Mouse (Mus musculus) heart, embryonic 13.5 days (tissue): ENCODE results near the gene H2-D1. TPM values are rescaled to one million over a fixed set of nuclear protein-coding genes. Genes with fewer than 3 reads are reported as not detected.

Experiments
- ATAC-seq: fragments of 200-750 bp; cut with Nextera tagmentation; 2 replicates; pipeline ENCODE4 v1.8.0; 2017; ENCODE audit warnings: moderate TSS enrichment; ENCODE audit not compliant: insufficient number of reproducible peaks, low FRiP score, low TSS enrichment; ENCODE audit errors: extremely low read depth
- H3K27ac ChIP-seq: fragments of 300-500 bp; sonication (generic); replicated peaks from 2 replicates; pipeline ENCODE4 v1.5.1; 2015; ENCODE audit warnings: moderate library complexity, mild to moderate bottlenecking, inconsistent platforms
- H3K27me3 ChIP-seq: fragments of 300-500 bp; sonication (generic); replicated peaks from 2 replicates; pipeline ENCODE4 v1.6.1; 2015; ENCODE audit warnings: mild to moderate bottlenecking, inconsistent platforms
- H3K36me3 ChIP-seq: fragments of 300-500 bp; sonication (generic); 2 replicates; pipeline ENCODE4 v1.6.1; 2015; ENCODE audit warnings: mild to moderate bottlenecking, inconsistent platforms
- H3K4me1 ChIP-seq: fragments of 300-500 bp; sonication (generic); 2 replicates; pipeline ENCODE4 v1.6.1; 2015; ENCODE audit warnings: inconsistent platforms
- H3K4me2 ChIP-seq: fragments of 300-500 bp; sonication (generic); 2 replicates; pipeline ENCODE4 v1.6.1; 2015; ENCODE audit warnings: inconsistent platforms, mild to moderate bottlenecking, moderate library complexity
- H3K4me3 ChIP-seq: fragments of 300-500 bp; sonication (generic); 2 replicates; pipeline ENCODE4 v1.5.1; 2015; ENCODE audit warnings: moderate library complexity, mild to moderate bottlenecking, inconsistent platforms
- H3K9ac ChIP-seq: fragments of 300-500 bp; sonication (generic); 2 replicates; pipeline ENCODE4 v1.6.1; 2015; ENCODE audit warnings: inconsistent platforms, mild to moderate bottlenecking, moderate library complexity
- H3K9me3 ChIP-seq: fragments of 300-500 bp; sonication (generic); 2 replicates; pipeline ENCODE4 v1.6.1; 2016; ENCODE audit warnings: inconsistent platforms
- WGBS: fragments of 180-500 bp; shearing (Covaris S2); methylation state at CpG from one replicate; pipeline ENCODE4 v1.1.7; 2015; ENCODE audit warnings: mixed read lengths; 5-methylcytosine and 5-hydroxymethylcytosine counted together
- polyA plus RNA-seq: library from polyadenylated mRNA; unstranded; fragments of >200 nt; fragmentation: Nextera tagmentation; extraction: Ambion mirVana; gene quantifications from 2 replicates; pipeline ENCODE4 v1.2.1, GENCODE M21; 2015

The H2-D1 gene
- polyA plus RNA-seq, 1 experiment from 2014 or later = 43.4 TPM

GRCm38 (mm10) chr17:35250348-35251120 lies 12.0 kb upstream of the H2-D1 start:
- WGBS = 80% methylated on average over 3 of the region's 3 CpGs
- no peak overlapping the region for H3K4me3 ChIP-seq
- peaks cover 20% of the 10 kb centered on the region for H3K4me1 ChIP-seq
- ATAC-seq = no peak
- H3K27me3 ChIP-seq = no peaks in the 10 kb centered on the region
- no peaks in the 10 kb centered on the region for H3K9me3 ChIP-seq
- H3K9ac ChIP-seq = no peak overlapping the region
- H3K36me3 ChIP-seq = peaks cover 89% of the 10 kb centered on the region
- H3K4me2 ChIP-seq = no peak overlapping the region
- no peak overlapping the region for H3K27ac ChIP-seq

GRCm38 (mm10) chr17:35251162-35251719 lies 11.3 kb upstream of the H2-D1 start:
- H3K4me3 ChIP-seq = no peak overlapping the region
- no peak overlapping the region for H3K4me2 ChIP-seq
- peaks cover 81% of the 10 kb centered on the region for H3K36me3 ChIP-seq
- WGBS = 78% methylated on average over 15 of the region's 15 CpGs
- H3K9ac ChIP-seq = no peak overlapping the region
- peaks cover 13% of the 10 kb centered on the region for H3K4me1 ChIP-seq
- no peaks in the 10 kb centered on the region for H3K9me3 ChIP-seq
- no peak for ATAC-seq
- no peaks in the 10 kb centered on the region for H3K27me3 ChIP-seq
- no peak overlapping the region for H3K27ac ChIP-seq

- no peak overlapping the region for H3K27ac ChIP-seq
- H3K27me3 ChIP-seq = no peaks in the 10 kb centered on the region
- H3K9ac ChIP-seq = no peak overlapping the region
- no peaks in the 10 kb centered on the region for H3K9me3 ChIP-seq
- peaks cover 74% of the 10 kb centered on the region for H3K36me3 ChIP-seq
- 76% methylated on average over 5 of the region's 5 CpGs for whole genome bisulfite sequencing
- H3K4me1 ChIP-seq = peaks cover 5% of the 10 kb centered on the region
- ATAC-seq = no peak
- no peak overlapping the region for H3K4me2 ChIP-seq
- H3K4me3 ChIP-seq = no peak overlapping the region
These were observed 10.5 kb upstream of the H2-D1 start for GRCm38 (mm10) chr17:35251981-35252380.

GRCm38 (mm10) chr17:35252619-35253292 lies 9.8 kb upstream of the H2-D1 start:
- 80% methylated on average over 18 of the region's 18 CpGs for WGBS
- no peak overlapping the region for H3K9ac ChIP-seq
- no peaks in the 10 kb centered on the region for H3K9me3 ChIP-seq

GRCm38 (mm10) chr17:35253293-35254093 lies 9.0 kb upstream of the H2-D1 start:
- Histone ChIP-seq H3K27ac (no peak overlapping the region), H3K27me3 (no peaks in the 10 kb centered on the region), H3K4me2 (no peak overlapping the region), H3K9ac (no peak overlapping the region), H3K9me3 (no peaks in the 10 kb centered on the region), H3K36me3 (peaks cover 59% of the 10 kb centered on the region), H3K4me1 (peaks cover 5% of the 10 kb centered on the region; the same call in 1 of the 2 replicates), H3K4me3 (no peak overlapping the region)
- ATAC-seq = no peak
- WGBS = 82% methylated on average over 28 of the region's 32 CpGs

More at GRCm38 (mm10) chr17:35252619-35253292, 9.8 kb upstream of the H2-D1 start:
- Histone ChIP-seq H3K36me3 (peaks cover 66% of the 10 kb centered on the region), H3K4me3 (no peak overlapping the region), H3K4me1 (peaks cover 1% of the 10 kb centered on the region; the same call in 1 of the 2 replicates), H3K4me2 (no peak overlapping the region), H3K27ac (no peak overlapping the region), H3K27me3 (no peaks in the 10 kb centered on the region)
- ATAC-seq = no peak

- Histone ChIP-seq H3K27ac (no peak overlapping the region), H3K4me3 (no peak overlapping the region), H3K4me1 (peaks cover 5% of the 10 kb centered on the region; the same call in 1 of the 2 replicates), H3K27me3 (peaks cover 6% of the 10 kb centered on the region), H3K4me2 (no peak overlapping the region), H3K9me3 (no peaks in the 10 kb centered on the region), H3K36me3 (peaks cover 49% of the 10 kb centered on the region), H3K9ac (no peak overlapping the region)
- ATAC-seq = no peak
- WGBS = 54% methylated on average over 11 of the region's 11 CpGs
These were observed 8.1 kb upstream of the H2-D1 start for GRCm38 (mm10) chr17:35254241-35255098.

GRCm38 (mm10) chr17:35255301-35255700 lies 7.2 kb upstream of the H2-D1 start:
- H3K9me3 ChIP-seq = no peaks in the 10 kb centered on the region
- no peak overlapping the region for H3K4me3 ChIP-seq
- ATAC-seq = no peak
- H3K27ac ChIP-seq = no peak overlapping the region
- H3K9ac ChIP-seq = no peak overlapping the region
- WGBS = 71% methylated on average over 3 of the region's 3 CpGs
- peaks cover 14% of the 10 kb centered on the region for H3K27me3 ChIP-seq
- H3K36me3 ChIP-seq = peaks cover 41% of the 10 kb centered on the region
- no peak overlapping the region for H3K4me2 ChIP-seq
- H3K4me1 ChIP-seq = peaks cover 5% of the 10 kb centered on the region; the same call in 1 of the 2 replicates

- H3K4me1 ChIP-seq = peaks cover 5% of the 10 kb centered on the region; the same call in 1 of the 2 replicates
These were observed 6.8 kb upstream of the H2-D1 start for GRCm38 (mm10) chr17:35255704-35256103.

GRCm38 (mm10) chr17:35257378-35257777 lies 5.2 kb upstream of the H2-D1 start:
- H3K9ac ChIP-seq = no peak overlapping the region
- peaks cover 21% of the 10 kb centered on the region for H3K36me3 ChIP-seq
- H3K27me3 ChIP-seq = peaks cover 34% of the 10 kb centered on the region
- no peak overlapping the region for H3K27ac ChIP-seq
- 59% methylated on average over 1 of the region's 1 CpGs for WGBS
- peaks cover 5% of the 10 kb centered on the region; the same call in 1 of the 2 replicates for H3K4me1 ChIP-seq
- no peaks in the 10 kb centered on the region for H3K9me3 ChIP-seq
- peak overlapping the region; percentile 66 for H3K4me2 ChIP-seq
- H3K4me3 ChIP-seq = no peak overlapping the region
- no peak for ATAC-seq

More at GRCm38 (mm10) chr17:35255704-35256103, 6.8 kb upstream of the H2-D1 start:
- no peak overlapping the region for H3K9ac ChIP-seq
- no peaks in the 10 kb centered on the region for H3K9me3 ChIP-seq
- peaks cover 18% of the 10 kb centered on the region for H3K27me3 ChIP-seq
- H3K4me3 ChIP-seq = no peak overlapping the region
- ATAC-seq = no peak
- H3K4me2 ChIP-seq = no peak overlapping the region
- no peak overlapping the region for H3K27ac ChIP-seq
- 56% methylated on average over 4 of the region's 4 CpGs for WGBS
- H3K36me3 ChIP-seq = peaks cover 37% of the 10 kb centered on the region

GRCm38 (mm10) chr17:35257824-35258491 lies 4.6 kb upstream of the H2-D1 start:
- peak overlapping the region; percentile 61 for H3K9ac ChIP-seq
- peak overlapping the region; percentile 66 for H3K4me2 ChIP-seq
- peaks cover 15% of the 10 kb centered on the region for H3K36me3 ChIP-seq
- 0 out of 2 replicates have a peak, but pooled peaks have one; percentile 14 for ATAC-seq
- peaks cover 5% of the 10 kb centered on the region; the same call in 1 of the 2 replicates for H3K4me1 ChIP-seq
- 12% methylated on average over 17 of the region's 17 CpGs for WGBS
- H3K27me3 ChIP-seq = peaks cover 39% of the 10 kb centered on the region
- H3K4me3 ChIP-seq = peak overlapping the region; percentile 38
- no peak overlapping the region for H3K27ac ChIP-seq
- H3K9me3 ChIP-seq = no peaks in the 10 kb centered on the region
